Mouse (Mus musculus) lung, postnatal 14 days (tissue): ENCODE measurements around the gene Pnmal1.

Experiments used
- DNase-seq: peaks from one replicate; pipeline ENCODE4 v3.0.0; 2021

Gene Pnmal1

GRCm38 (mm10) chr7:16924037-16924834, 35.2 kb upstream of the Pnmal1 start, which contains the start of gene Calm3:
Calm3 (minus strand) TSS chr7:16924114.
- peak; percentile 99 for DNase-seq

DNA sequence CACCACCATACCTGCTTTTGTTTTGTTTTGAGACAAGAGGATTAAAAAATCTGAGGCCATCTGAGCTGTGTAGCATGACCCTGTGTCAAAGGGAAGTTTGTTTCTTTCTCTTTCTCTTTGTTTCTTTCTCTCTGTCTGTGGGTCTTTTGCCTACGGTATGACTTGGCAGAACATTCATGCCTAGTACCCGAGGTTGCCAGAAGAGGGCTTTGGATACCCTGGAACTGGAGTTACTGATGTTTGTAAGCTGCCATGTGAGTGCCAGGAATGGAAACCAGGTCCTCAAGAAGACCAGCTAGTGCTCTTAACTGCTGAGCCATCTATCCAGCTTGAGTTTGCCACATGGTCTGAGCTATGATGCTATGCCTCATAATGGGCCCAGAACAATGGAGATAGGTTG, 31.1 kb upstream of the Pnmal1 start:
- DNase-seq: no peak

GRCm38 (mm10) chr7:16930850-16931249, 28.6 kb upstream of the Pnmal1 start:
- DNase-seq: peak; percentile 79

DNA sequence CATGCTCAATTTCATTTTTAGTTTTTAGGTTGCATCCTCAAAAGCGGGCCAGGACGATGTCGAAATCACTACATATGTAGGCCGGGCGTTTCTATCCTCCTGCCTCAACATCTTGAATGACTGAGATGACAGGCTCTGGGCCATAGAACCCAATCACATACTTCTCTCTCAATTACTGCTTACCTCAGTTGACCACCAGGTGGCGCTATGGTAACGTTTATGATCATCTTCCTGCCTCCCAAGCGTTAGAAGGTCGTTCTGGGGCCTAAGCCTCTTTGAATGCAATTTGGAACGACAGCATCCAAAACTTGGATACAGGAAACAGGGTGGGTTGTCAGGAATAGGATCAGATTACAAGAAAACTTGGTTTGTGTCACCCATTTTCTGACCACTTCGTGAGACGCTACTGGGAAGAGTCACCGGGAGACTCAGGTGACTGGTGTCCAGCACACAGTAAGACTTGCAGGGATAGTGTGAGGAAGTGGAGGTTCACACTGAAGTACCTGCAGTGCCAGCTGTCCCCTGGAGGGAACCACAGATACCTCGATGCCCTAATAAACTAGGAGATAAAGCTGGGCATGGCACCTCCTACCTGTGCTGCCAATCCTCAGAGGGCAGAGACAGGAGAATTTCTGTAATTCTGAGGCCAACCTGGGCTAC, 27.4 kb upstream of the Pnmal1 start:
- peak; percentile 90 for DNase-seq

DNA sequence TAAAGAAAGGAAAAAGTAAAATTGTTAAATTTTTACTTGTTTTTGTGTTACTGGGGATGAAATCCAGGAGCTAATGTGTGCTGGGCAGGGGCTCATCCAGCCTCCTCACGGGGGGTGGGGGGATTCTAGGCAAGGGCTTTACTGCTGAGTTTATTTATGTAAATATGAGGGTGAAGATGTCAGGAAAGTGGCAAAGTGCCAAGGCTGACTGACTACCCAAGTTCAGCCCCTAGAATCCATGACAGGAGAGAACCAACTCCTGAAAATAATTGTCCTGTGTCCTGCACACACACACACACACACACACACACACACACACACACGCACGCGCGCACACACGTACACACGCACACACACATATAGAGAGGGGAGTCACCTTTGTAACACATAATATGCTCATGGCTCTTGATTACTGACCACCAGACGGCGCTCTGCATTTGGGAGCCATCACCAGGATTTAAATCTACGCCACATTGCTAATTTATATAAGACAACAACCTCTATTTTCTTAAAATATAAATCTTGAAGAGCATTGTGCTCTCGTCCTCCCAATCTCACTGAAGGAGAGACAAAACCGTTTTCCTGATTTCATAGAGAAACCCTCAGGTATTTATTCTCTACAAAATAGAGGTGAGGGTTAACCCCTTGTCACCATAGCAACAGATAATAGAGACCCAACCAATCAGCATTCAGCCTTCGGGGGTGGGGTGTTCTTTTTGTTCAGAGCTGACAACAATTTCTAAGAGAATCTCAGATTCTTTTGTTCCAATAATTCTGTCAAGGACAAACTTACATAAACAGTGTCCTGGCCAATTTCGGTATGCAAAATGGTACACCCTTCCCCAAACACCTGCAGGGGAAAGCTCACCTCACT, 26.5 kb upstream of the Pnmal1 start:
- DNase-seq: peak; percentile 75

DNA sequence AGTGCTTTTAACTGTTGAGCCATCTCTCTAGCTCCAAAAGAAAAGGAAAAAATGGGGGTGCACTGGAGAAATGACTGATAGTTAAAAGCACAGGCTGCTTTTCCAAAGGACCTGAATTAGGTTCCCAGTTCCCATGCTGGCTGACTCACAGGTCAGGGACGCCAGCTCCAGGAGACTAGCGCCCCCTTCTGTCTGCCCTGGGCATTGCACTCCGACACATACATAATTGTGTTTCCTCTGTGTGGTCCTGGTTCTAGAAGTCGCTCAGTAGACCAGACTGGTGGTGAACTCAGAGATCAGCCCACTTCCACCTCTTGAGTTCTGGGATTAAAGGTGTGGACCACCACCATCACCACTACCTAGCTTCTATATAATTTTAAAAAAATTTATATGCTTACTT, 22.2 kb upstream of the Pnmal1 start:
- DNase-seq: no peak

- no peak for DNase-seq
Measured at GRCm38 (mm10) chr7:16938117-16938791, 21.2 kb upstream of the Pnmal1 start.

GRCm38 (mm10) chr7:16940292-16940691, 19.2 kb upstream of the Pnmal1 start:
- no peak for DNase-seq

DNA sequence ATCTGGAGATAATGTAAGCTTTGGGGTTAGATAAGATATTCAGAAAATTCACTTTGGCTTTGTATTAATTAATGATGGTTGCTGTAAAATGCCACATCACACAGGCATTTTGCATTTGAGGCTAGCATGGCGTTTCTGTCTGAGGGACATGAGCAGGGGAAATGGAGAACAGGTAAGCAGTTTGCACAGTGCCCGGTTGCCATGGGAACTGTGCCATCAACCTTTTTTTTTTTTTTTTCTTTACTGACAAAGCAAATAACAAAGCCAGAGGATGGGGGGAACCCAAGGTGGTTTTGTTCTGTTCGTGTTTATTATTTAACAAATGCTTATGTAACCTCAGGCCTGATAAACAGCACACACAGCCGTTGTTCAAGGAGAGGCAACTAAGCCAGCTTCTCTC, 16.6 kb upstream of the Pnmal1 start:
- DNase-seq: no peak

GRCm38 (mm10) chr7:16944061-16944807, 15.2 kb upstream of the Pnmal1 start, which contains the start of gene Pnmal2:
Pnmal2 (plus strand) TSS chr7:16944682.
- DNase-seq: peak; percentile 73

GRCm38 (mm10) chr7:16944808-16945315, 14.6 kb upstream of the Pnmal1 start:
- no peak for DNase-seq

DNA sequence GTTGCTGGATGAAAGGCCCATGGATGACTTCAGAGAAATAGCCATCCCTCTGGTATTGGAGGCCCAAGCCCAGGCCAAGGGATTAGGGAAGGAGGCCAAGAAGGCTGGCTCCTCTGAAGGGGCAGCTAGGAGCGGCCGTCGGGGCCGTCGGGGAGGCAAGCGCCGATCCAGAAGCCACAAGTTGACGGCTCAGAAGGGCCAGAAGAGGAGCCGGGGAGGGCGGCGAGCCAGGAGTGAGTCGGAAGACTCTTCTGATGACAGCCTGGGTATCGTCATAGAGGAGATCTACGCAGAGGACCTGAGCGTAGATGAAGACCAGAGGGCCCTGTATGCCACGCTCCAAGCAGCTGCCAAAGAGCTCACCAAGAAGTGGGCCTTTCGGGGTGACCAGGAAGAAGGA, 14.1 kb upstream of the Pnmal1 start:
- DNase-seq: no peak

DNA sequence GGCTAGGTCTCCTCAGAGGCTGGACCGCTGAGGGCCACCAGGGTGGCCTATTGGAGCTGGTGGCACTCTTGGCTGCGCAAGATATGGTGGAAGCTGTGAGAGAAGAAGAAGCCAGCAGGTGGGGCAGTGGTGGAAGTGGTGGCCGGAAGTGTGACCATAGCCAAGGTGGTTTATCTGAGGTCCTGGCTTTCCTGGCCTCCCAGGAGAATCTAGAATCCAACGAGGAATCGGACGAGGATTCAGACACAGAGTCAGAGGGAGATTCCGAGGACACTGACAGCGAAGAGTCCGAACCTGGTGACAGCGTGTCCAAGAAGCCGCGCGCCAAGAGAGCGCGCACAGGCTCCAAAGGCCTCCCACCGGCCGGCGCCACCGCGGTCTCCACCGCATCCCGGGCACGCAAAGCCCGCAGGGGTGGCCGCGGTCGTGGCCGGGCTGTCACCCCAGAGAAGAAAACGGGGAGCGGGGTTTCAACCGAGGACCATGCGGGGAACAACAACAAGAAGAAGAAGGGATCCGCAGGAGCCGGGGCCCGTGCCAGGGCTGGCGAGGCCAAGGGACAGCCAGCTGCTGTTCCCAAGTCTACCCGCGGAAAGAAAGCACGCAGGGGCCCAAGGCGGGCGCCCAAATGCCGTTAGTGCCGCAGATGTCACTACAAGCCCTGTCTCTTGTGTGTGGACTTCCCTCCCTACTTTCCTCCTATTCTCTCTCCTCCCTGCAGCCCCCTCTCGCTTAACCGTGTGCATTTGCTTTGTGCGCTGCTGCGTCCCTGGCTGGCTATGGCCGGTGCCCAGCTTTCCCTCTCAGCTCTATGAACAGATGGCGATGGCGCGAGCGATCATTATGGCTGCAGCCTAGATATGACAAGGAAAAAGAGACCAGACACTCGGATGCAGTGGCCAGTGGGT, 12.8 kb upstream of the Pnmal1 start:
- DNase-seq: no peak

- DNase-seq: no peak
Measured at GRCm38 (mm10) chr7:16947349-16947895, 12.1 kb upstream of the Pnmal1 start.

DNA sequence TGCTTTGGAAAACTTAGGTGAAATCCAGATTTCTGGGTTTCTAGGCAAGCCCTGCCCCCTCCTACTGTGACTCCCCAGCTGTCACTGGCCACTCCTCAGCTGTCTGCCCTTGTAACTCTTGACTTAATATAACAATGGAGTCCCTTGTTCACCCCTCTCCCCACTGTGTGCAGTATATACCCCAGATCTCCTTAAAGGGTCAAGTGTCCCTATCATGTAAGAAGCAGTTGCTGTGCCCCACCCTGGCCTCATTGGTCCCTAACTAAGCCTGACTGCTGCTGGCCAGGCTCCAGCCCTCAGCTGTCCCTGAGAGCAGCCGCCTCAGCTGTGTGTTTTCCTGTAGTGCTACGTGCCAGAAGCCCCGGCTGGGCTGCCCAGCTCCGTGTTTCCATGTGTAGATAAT, 11.5 kb upstream of the Pnmal1 start:
- DNase-seq: peak; percentile 49

GRCm38 (mm10) chr7:16948923-16949458, 10.5 kb upstream of the Pnmal1 start:
- no peak for DNase-seq

GRCm38 (mm10) chr7:16949908-16950841, 9.3 kb upstream of the Pnmal1 start:
- DNase-seq: peak; percentile 80

GRCm38 (mm10) chr7:16950861-16951635, 8.4 kb upstream of the Pnmal1 start:
- DNase-seq: peak; percentile 83
